Mouse (Mus musculus) kidney, postnatal 14 days (tissue): ENCODE results near the gene Icam1.

Experiments used
- DNase-seq: peaks from one replicate; pipeline ENCODE4 v3.0.0; 2022; ENCODE audit warnings: mixed read lengths

The Icam1 gene

GRCm38 (mm10) chr9:21062928-21063327 is 47.1 kb downstream of the Icam1 start:
- no peak for DNase-seq

- no peak for DNase-seq
Observed at GRCm38 (mm10) chr9:21067006-21067684, 51.4 kb downstream of the Icam1 start, which contains the start of gene Zglp1. Zglp1 (minus strand) TSS chr9:21067093.

- DNase-seq, result no peak
Observed at GRCm38 (mm10) chr9:21072641-21073040, 56.9 kb downstream of the Icam1 start.

GRCm38 (mm10) chr9:21073044-21073840 is 57.5 kb downstream of the Icam1 start, which contains the start of the genes Gm49373 and Fdx1l:
Gm49373 (minus strand) TSS chr9:21073096.
Fdx1l (minus strand) TSS chr9:21073614.
- peak; percentile 94 for DNase-seq

GRCm38 (mm10) chr9:21074173-21074572 is 58.4 kb downstream of the Icam1 start:
- DNase-seq, result no peak

GRCm38 (mm10) chr9:21075625-21076024 is 59.8 kb downstream of the Icam1 start:
- no peak for DNase-seq
